Mouse (Mus musculus): ENCODE measurements around the gene Acvr1. TPM values are rescaled to one million over a fixed set of nuclear protein-coding genes. Genes with fewer than 3 reads are reported as not detected.

Gene Acvr1
- polyA plus RNA-seq, 1 experiment from 2014 or later, result 9.2 TPM

- H3K4me2 ChIP-seq, result no peak overlapping the region
- WGBS, result 71% methylated on average over 2 of the region's 2 CpGs
- ATAC-seq (ENCODE audit: extremely low read depth, insufficient number of reproducible peaks, low FRiP score, low TSS enrichment), result no peak
- peaks cover 7% of the 10 kb centered on the region; the same call in 1 of the 2 replicates for H3K9me3 ChIP-seq
- H3K27ac ChIP-seq (replicated peaks), result no peak overlapping the region
- no peaks in the 10 kb centered on the region for H3K4me1 ChIP-seq
- H3K36me3 ChIP-seq, result no peaks in the 10 kb centered on the region
- H3K9ac ChIP-seq, result no peak overlapping the region
- H3K4me3 ChIP-seq, result no peak overlapping the region
- no peaks in the 10 kb centered on the region for H3K27me3 ChIP-seq (replicated peaks)
Observed at GRCm38 (mm10) chr2:58403481-58403880, 163.5 kb downstream of the Acvr1 start.

DNA sequence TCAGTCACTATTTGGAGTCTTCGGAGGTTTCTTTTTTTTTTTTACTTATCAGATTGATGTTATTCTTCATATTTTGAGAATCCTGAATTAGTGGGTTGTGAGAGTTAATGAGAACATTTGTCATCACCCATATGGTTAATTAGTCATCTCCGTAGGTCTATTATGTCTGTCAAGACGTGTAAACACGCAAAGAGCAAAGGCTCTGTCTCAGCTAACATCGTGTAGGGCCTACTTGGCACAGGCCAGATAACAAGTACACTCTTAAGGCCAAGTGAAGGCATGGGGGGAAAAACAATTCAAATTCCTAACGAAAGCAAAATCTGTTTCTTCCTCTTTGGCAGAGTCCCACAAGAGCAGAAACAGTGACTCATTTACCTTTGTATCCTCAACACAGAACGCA is 178.4 kb downstream of the Acvr1 start:
- 76% methylated on average over 7 of the region's 7 CpGs for WGBS
- ATAC-seq (ENCODE audit: extremely low read depth, insufficient number of reproducible peaks, low FRiP score, low TSS enrichment), result no peak

DNA sequence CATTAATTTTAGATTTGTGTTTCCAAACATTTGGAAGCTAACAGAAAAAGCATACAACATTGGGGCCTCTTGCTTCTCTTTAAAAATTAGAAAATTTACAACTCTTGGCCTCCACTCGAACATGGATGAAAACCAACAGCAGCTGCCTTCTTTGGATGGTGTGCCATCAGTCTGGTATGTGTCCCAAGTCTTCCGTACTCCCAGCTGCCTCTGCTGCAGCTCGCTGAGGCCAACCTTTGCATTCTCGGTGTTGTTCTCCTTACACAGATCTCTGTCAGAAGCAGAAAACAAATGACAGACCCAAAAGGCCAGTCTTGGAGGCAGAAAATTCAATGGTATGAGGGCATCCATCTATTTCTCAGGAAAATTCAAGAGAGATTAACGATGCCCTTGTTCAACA is 186.9 kb downstream of the Acvr1 start:
- ATAC-seq (ENCODE audit: extremely low read depth, insufficient number of reproducible peaks, low FRiP score, low TSS enrichment), result no peak
- no peaks in the 10 kb centered on the region for H3K4me1 ChIP-seq
- H3K4me3 ChIP-seq, result no peak overlapping the region
- 73% methylated on average over 5 of the region's 5 CpGs for WGBS
- no peak overlapping the region for H3K9ac ChIP-seq
- H3K36me3 ChIP-seq, result no peaks in the 10 kb centered on the region
- H3K9me3 ChIP-seq, result no peaks in the 10 kb centered on the region
- H3K27me3 ChIP-seq (replicated peaks), result no peaks in the 10 kb centered on the region
- H3K4me2 ChIP-seq, result no peak overlapping the region
- no peak overlapping the region for H3K27ac ChIP-seq (replicated peaks)

More for the DNA sequence above, 178.4 kb downstream of the Acvr1 start:
- H3K36me3 ChIP-seq, result no peaks in the 10 kb centered on the region
- no peaks in the 10 kb centered on the region for H3K27me3 ChIP-seq (replicated peaks)
- H3K9ac ChIP-seq, result no peak overlapping the region
- no peak overlapping the region for H3K27ac ChIP-seq (replicated peaks)
- no peaks in the 10 kb centered on the region for H3K4me1 ChIP-seq
- no peaks in the 10 kb centered on the region for H3K9me3 ChIP-seq
- H3K4me2 ChIP-seq, result no peak overlapping the region
- no peak overlapping the region for H3K4me3 ChIP-seq

DNA sequence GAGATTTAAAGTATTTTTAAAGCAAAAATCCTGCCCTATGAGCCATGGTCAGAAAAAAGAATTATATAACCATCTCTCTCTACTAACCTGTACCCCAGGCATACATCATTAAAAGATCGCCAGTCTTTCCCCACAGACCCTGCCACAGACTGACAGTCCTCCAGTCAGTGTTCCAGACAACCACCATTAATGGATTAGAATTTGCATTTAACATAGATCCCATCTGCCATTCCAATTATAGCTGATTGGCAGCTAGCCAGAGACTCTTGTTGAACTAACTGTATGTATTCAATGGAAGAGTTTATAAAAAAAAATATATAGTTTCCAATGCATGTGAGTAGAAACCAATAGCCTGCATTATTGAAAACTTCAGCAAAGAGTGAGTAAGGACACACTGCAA is 187.5 kb downstream of the Acvr1 start:
- ATAC-seq (ENCODE audit: extremely low read depth, insufficient number of reproducible peaks, low FRiP score, low TSS enrichment), result no peak
- H3K4me3 ChIP-seq, result no peak overlapping the region
- 67% methylated on average over 1 of the region's 1 CpGs for WGBS

GRCm38 (mm10) chr2:58377417-58378130 is 189.4 kb downstream of the Acvr1 start:
- H3K4me2 ChIP-seq, result no peak overlapping the region
- H3K9ac ChIP-seq, result no peak overlapping the region
- no peak overlapping the region for H3K27ac ChIP-seq (replicated peaks)
- ATAC-seq (ENCODE audit: extremely low read depth, insufficient number of reproducible peaks, low FRiP score, low TSS enrichment), result no peak
- no peak overlapping the region for H3K4me3 ChIP-seq
- no peaks in the 10 kb centered on the region for H3K4me1 ChIP-seq
- 81% methylated on average over 9 of the region's 9 CpGs for WGBS
- no peaks in the 10 kb centered on the region for H3K27me3 ChIP-seq (replicated peaks)
- H3K9me3 ChIP-seq, result 0 out of 2 replicates have a peak, but pooled peaks cover 4% of the 10 kb centered on the region
- no peaks in the 10 kb centered on the region for H3K36me3 ChIP-seq

More for the DNA sequence above, 187.5 kb downstream of the Acvr1 start:
- Histone ChIP-seq H3K9me3 (0 out of 2 replicates have a peak, but pooled peaks cover 4% of the 10 kb centered on the region), H3K27me3 (replicated peaks) (no peaks in the 10 kb centered on the region), H3K36me3 (no peaks in the 10 kb centered on the region), H3K4me2 (no peak overlapping the region), H3K4me1 (no peaks in the 10 kb centered on the region), H3K27ac (replicated peaks) (no peak overlapping the region), H3K9ac (no peak overlapping the region)

DNA sequence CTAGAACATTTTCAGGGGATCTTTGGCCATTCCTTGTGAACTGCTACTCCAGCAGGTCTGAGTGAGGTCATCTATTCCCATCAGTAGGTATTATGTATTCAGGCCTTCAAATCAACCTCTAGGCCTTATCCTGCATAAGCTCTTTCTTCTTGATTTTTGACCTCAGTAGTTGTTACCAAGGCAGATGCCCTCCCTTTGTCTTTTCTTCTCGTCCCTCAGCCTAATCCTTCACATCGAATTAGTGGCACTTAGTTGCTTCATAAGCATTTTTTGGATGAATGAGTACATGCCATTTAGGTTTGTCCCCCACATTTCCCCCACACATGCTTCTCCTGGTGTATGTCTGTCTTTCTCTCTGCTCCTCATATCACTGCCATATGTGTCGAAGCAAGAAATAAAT is 200.8 kb downstream of the Acvr1 start:
- WGBS, result 58% methylated on average over 3 of the region's 3 CpGs
- no peaks in the 10 kb centered on the region for H3K9me3 ChIP-seq
- no peak for ATAC-seq (ENCODE audit: extremely low read depth, insufficient number of reproducible peaks, low FRiP score, low TSS enrichment)
- H3K9ac ChIP-seq, result no peak overlapping the region
- no peaks in the 10 kb centered on the region for H3K36me3 ChIP-seq
- H3K4me1 ChIP-seq, result no peaks in the 10 kb centered on the region
- H3K27ac ChIP-seq (replicated peaks), result no peak overlapping the region
- H3K4me2 ChIP-seq, result no peak overlapping the region
- H3K27me3 ChIP-seq (replicated peaks), result no peaks in the 10 kb centered on the region
- no peak overlapping the region for H3K4me3 ChIP-seq

DNA sequence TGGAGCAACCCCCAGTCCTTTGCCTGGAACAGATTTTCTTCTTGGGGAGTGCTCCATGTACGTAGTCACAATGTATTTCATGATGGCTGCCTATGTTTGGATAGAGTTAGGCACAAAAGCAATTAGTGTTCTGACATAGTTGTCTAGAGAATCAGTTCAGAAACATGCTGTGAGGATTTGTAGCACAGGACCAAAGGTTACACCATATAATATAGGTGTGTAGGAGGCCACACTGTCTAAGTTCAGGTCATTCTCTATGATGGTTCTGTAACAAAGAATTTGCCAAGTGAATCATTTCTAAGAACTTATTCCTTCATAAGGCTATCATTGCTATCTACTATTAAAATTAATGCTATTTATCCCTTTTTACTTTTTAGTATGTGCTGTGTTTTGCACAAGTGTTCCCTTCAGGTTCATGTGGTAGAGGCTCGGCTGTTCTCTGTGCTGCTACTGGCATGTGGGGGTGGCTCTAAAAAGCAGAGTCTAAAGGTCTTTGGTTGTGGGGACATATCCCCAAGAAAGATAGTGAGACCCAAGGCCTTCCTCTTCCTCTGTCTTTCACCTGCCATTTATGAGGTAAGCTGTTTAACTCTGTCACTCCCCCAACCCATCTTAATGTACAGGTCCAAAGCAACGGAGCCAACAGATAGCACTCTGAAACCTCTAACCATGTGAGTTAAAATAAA is 205.5 kb downstream of the Acvr1 start:
- Histone ChIP-seq H3K27ac (replicated peaks) (no peak overlapping the region), H3K27me3 (replicated peaks) (0 out of 2 replicates have a peak, but pooled peaks cover 12% of the 10 kb centered on the region), H3K36me3 (no peaks in the 10 kb centered on the region), H3K9ac (no peak overlapping the region), H3K4me1 (peaks cover 7% of the 10 kb centered on the region), H3K9me3 (no peaks in the 10 kb centered on the region), H3K4me2 (no peak overlapping the region), H3K4me3 (no peak overlapping the region)
- no peak for ATAC-seq (ENCODE audit: extremely low read depth, insufficient number of reproducible peaks, low FRiP score, low TSS enrichment)
- WGBS, result 78% methylated on average over 3 of the region's 3 CpGs

- H3K36me3 ChIP-seq, result no peaks in the 10 kb centered on the region
- H3K27ac ChIP-seq (replicated peaks), result no peak overlapping the region
- peaks cover 14% of the 10 kb centered on the region for H3K4me1 ChIP-seq
- 11% methylated on average over 3 of the region's 3 CpGs for WGBS
- H3K27me3 ChIP-seq (replicated peaks), result peaks cover 15% of the 10 kb centered on the region; the same call in 1 of the 2 replicates
- H3K9ac ChIP-seq, result peak overlapping the region; percentile 80
- no peaks in the 10 kb centered on the region for H3K9me3 ChIP-seq
- peak overlapping the region; percentile 100 for H3K4me2 ChIP-seq
- peak overlapping the region; percentile 77 for H3K4me3 ChIP-seq
- no peak for ATAC-seq (ENCODE audit: extremely low read depth, insufficient number of reproducible peaks, low FRiP score, low TSS enrichment)
Observed at GRCm38 (mm10) chr2:58358132-58358460, 208.9 kb downstream of the Acvr1 start.

- H3K36me3 ChIP-seq, result no peaks in the 10 kb centered on the region
- peak; percentile 54; the same call in 1 of the 2 replicates for ATAC-seq (ENCODE audit: extremely low read depth, insufficient number of reproducible peaks, low FRiP score, low TSS enrichment)
- H3K4me2 ChIP-seq, result peak within 1 kb of the TSS; percentile 100
- H3K9me3 ChIP-seq, result no peaks in the 10 kb centered on the region
- peak within 1 kb of the TSS; percentile 77 for H3K4me3 ChIP-seq
- peaks cover 15% of the 10 kb centered on the region; the same call in 1 of the 2 replicates for H3K27me3 ChIP-seq (replicated peaks)
- WGBS, result under 1% methylated on average over 55 of the region's 65 CpGs
- H3K4me1 ChIP-seq, result peaks cover 19% of the 10 kb centered on the region
- peak within 1 kb of the TSS; percentile 80 for H3K9ac ChIP-seq
- H3K27ac ChIP-seq (replicated peaks), result no peak within 1 kb of the TSS
Observed at GRCm38 (mm10) chr2:58357414-58358131, 209.4 kb downstream of the Acvr1 start, which contains the start of gene Acvr1c. Acvr1c (minus strand) TSS chr2:58357895.

- no peak for ATAC-seq (ENCODE audit: extremely low read depth, insufficient number of reproducible peaks, low FRiP score, low TSS enrichment)
- no peak overlapping the region for H3K27ac ChIP-seq (replicated peaks)
- WGBS, result under 1% methylated on average over 7 of the region's 7 CpGs
- H3K4me1 ChIP-seq, result peaks cover 21% of the 10 kb centered on the region
- peaks cover 15% of the 10 kb centered on the region; the same call in 1 of the 2 replicates for H3K27me3 ChIP-seq (replicated peaks)
- H3K9me3 ChIP-seq, result no peaks in the 10 kb centered on the region
- H3K4me2 ChIP-seq, result peak overlapping the region; percentile 100
- H3K36me3 ChIP-seq, result no peaks in the 10 kb centered on the region
- H3K4me3 ChIP-seq, result peak overlapping the region; percentile 77
- H3K9ac ChIP-seq, result peak overlapping the region; percentile 80
Observed at GRCm38 (mm10) chr2:58357068-58357413, 209.9 kb downstream of the Acvr1 start.

DNA sequence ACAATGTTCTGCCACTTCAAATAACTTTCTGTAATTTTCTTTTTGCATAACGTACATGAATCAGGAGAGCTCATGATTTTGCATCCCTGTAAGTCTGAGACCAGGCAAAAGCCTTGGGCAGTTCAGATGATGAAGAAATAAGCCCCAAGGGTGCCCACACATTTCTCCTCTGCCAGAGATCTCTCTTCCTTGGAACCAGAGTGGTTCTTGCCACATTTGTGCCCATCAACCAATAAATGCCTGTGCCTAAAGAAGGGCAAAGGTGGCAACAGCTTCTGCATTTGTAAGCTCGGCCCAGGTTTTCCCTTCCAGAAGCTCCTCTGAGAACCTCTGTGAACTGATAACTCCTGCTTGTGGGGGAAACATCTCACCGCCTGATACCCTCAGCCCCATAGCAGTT is 212.6 kb downstream of the Acvr1 start:
- no peak for ATAC-seq (ENCODE audit: extremely low read depth, insufficient number of reproducible peaks, low FRiP score, low TSS enrichment)
- Histone ChIP-seq H3K9me3 (no peaks in the 10 kb centered on the region), H3K4me2 (no peak overlapping the region), H3K9ac (no peak overlapping the region), H3K4me1 (peaks cover 21% of the 10 kb centered on the region), H3K27ac (replicated peaks) (no peak overlapping the region), H3K36me3 (no peaks in the 10 kb centered on the region), H3K4me3 (no peak overlapping the region), H3K27me3 (replicated peaks) (peaks cover 15% of the 10 kb centered on the region; the same call in 1 of the 2 replicates)
- 53% methylated on average over 3 of the region's 3 CpGs for WGBS

Measured in heart, embryonic 13.5 days (tissue).